Mouse (Mus musculus): Measurements from ENCODE around the gene Epm2aip1.

Epm2aip1 gene

DNA sequence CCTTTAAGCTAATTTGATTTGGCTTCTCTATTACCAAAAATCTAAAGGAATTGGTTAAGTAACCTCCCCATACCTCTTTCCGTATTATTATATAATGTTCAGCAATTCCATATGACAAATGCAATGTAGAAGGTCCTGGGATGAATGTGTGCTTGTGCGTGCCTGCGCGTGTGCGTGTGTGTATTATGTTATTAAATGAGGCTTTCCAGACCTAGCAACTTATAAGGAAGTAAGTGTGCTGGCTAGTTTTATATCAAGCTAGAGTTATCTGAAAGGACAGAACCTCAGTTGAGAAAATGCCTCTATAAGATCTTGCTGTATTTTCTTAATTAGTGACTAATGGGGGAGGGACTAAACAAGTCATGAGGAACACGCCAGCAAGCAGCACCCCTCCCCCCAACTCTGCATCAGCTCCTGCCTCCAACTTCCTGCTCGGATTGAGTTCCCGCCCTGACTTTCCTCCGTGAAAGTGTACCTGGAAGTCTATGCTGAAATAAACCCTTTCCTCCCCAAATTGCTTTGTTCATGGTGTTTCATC, 17.6 kb downstream of the Epm2aip1 start:
- 55% methylated on average over 9 of the region's 9 CpGs for WGBS

DNA sequence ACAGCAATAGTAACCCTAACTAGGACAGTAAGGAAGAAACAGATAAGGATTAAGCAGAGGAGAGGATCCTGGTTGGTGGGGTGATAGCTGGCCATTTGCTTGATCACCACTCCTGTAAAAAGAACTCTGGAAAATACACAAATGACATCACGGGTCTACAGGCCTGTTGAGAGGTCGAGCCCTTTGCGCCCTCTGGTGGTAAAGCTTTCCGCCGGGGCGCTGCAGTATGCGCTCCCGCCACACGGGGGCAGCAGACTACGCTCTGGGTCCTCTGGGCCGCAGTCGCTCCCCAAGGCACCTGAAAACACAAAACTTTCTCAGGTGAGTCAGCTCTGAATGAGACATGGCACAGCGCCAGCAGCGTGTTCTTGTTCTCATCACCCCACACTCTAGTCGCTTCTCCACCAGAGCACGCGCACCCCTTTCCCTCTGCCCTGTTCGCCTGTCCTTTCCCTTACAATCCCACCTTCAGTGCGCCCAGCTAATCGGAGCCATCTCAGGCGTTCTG, 18.2 kb downstream of the Epm2aip1 start:
- 15% methylated on average over 21 of the region's 21 CpGs for WGBS

DNA sequence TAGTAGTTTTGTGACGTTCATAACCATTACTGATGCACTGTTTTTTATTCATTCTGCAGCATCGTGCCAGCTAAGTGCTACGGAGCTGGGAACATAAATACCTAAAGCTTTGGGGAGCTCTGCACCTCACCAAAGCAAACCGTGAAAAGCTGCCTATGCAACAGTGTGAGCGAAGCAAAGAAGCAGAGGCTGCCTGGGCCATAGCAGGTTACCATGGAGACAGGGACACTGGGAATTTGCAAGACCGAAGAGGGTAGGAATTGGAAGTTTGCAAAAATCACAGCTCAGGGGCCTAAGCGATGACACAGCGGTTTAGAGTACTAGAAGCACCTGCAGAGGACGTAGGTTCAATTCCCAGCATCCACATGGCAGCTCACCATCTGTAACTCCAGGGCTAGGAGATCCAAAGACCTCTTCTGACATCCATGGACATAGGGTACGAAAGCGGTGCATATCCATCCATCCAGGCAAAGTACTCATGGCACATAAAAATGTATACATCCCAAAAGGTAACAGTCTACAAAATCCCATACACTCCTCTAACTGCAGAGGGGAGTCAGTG, 18.9 kb downstream of the Epm2aip1 start:
- 54% methylated on average over 11 of the region's 11 CpGs for WGBS

DNA sequence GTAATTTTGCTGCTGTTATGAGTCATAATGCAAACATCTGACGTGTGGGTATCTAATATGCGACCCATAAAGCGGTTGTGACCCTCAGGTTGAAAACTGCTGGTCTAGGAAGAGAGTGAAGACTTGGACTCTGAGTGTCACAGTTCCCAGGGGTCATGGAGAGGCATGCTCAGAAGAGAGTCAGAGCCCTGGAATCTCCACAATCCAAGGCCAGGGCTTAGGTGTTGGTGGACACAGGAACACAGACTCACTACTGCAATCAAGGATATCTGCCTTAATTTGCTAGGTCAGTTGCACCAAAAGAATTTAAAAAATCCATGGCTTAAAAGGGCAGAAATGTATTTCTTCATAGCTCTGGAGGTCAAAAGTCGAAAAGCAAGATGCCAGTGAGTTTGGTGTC, 21.5 kb downstream of the Epm2aip1 start:
- WGBS = 91% methylated on average over 4 of the region's 4 CpGs

DNA sequence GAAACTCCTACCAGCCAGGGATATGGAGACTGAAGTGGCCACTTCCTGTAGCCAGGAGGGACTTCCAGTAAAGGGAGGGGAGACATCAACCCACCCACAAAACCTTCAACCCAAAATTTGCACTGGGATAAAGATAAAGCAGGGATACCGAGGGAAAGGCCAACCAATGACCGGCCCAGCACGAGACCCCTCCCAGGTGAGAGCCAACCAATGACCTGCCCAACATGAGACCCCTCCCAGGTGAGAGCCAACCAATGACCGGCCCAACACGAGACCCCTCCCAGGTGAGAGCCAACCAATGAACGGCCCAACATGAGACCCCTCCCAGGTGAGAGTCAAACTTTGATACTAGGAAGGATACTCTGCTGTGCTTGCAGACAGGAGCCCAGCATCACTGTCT, 23.2 kb downstream of the Epm2aip1 start:
- WGBS = 92% methylated on average over 6 of the region's 6 CpGs

DNA sequence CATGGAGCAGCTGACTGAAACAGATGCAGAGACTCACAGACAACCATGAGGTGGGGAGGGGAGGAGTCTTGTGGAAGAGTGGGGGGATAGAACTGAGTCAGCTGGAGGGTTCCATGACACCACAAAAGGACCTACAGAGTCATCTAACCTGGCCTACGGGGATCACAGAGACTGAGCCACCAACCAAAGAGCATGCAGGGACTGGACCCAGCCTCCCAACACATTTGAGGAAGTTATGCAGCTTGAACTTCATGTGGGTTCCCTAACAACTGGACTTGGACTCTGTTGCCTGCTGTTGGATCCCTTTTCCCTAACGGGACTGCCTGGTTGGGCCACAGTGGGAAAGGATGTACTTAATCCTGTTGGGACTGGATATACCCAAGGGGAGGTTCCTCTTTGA, 23.6 kb downstream of the Epm2aip1 start:
- whole genome bisulfite sequencing = 66% methylated on average over 2 of the region's 2 CpGs

DNA sequence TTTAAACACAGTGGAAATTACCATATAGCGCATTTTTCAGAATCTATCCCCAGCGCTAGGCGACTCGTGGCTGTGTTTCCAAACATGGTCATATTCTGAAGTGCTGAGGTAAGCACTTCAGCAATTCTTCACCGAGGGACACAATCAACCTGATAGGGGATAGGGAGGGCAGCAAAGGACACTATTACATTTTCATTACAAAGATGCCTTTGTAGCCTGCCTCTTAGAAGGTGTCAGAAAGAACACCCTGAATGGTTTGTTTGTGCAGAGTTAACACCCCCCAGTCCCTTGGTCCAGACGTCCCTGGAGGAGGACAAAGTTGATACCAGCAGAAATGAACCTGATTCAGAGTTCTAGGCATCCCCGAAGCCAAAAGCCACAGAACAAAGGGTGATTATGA, 24.7 kb downstream of the Epm2aip1 start:
- 69% methylated on average over 7 of the region's 7 CpGs for WGBS

DNA sequence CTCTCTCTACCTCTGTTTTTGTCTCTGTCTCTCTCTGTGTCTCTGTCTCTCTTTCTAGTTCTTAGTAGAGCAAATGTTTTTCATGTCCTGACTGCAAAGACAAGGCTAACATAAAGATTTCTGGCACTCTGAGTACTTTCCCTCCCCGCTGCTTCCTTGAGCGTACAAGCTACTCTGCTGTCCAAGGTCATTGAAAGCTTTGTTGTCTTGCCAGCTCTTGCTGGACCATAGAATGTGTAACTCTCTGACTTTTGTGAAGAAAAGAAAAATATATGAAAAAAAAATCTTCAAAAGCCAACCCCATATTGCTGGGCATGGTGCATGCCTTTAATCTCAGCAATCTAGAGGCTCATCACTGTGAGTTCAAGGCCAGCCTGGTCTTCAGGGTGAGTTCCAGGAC, 26.9 kb downstream of the Epm2aip1 start:
- WGBS = 80% methylated on average over 2 of the region's 2 CpGs

DNA sequence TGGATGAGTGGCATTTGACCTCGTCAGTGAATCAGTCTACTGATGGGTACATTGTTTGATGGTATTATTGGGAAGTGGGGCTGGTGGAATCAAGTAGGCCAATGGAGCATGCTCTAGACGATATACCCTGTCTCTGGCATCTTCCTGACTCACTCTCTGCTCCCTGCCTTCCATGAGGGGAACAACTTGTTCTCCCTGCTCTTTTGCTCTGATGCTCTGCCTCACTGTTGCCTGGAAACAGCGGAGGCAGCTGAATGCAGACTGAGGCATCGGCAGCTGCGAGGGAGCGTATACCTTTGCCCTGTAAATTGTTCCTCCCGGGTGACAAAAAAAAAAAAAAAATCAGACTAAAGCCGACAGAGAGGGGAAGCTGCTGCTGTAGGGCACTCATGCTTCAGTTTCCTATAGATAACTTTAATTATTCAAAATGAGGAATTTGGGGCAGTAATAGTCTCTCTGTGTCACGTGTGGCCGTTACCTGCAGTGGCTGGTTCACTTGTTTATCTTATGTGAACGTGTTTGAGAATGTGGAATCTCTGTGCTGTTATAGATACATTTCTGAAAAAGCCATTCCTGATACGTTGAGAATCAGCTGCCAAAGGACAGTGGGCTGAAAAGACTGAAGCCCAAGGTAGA, 30.6 kb downstream of the Epm2aip1 start:
- WGBS = 57% methylated on average over 12 of the region's 12 CpGs

DNA sequence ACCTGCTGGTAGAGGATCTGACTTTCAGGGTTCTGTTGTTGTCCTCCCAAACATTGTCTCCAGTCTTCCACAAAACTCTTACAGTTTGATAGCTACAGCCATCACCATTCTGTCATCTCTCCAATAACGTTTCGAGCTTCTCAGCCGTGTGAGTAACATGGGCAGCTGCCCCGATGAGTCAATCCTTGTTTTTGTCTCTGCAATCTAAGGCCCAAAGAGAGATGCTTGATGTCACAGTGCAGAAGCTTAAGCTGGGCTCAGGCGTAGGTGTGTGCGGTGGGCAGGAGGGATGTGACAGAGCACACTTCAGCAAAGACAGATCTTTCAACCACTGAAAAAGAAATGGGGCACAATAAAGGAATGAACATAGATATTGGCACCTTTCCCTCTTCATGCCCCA, 32.3 kb downstream of the Epm2aip1 start:
- 63% methylated on average over 6 of the region's 6 CpGs for WGBS

DNA sequence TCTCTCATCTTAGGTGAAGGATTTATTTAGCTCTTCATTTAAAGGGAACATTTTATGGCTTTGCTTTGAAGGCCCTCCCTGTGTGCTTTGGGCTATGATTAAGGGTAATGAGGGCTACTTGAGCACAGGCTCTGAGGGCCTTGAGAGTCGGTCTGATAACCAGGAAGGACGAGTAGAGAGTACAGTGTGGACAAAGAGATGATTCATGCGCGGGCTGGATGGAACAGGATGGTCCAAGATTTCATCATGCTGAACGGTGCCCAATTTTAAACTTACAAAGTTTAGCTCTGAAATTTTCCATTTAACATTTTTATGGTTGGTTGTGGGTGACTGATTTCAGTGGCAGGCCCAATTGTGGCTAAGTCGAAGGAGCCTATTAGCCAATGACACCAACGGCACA, 34.4 kb downstream of the Epm2aip1 start:
- WGBS = 78% methylated on average over 7 of the region's 7 CpGs

DNA sequence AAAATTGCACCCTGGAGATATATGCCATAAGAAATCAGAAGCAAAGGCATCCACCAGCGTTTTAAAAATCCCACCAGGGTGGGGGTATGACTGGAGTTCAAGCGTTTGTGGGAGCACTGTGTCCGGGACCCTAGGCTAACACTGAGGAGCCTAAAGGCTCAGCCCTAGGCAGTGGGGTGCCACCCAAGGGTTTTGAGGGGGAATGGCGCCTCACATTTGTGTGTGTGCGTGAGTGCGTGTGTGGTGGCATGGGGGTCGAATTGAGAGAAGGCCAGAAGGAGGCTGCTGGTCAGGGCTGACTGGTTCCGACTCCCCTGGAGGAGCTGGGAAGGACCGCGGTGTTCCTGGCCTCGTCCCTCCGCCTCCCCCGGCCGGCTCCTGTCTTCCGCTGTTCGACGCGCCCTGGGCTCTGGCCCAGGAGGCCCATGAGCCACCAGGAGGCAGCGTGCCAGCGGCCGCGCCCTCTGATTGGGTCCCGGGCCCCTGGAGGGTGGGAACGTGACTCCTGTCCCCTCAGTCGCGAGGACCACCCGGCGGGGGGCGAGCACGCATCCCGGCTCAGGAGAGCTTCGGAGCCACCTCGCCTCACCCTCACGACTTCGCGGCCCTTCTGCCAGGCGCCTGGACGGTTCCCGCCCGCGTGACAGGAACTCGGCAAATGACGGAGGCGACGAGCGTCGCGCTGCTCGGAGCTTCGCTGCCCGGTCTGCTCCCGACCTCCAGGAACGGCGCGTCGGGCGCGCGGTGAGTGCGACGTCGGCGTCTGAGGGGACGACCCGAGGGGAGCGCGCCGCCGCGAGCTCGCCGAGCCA, 39.5 kb downstream of the Epm2aip1 start, which contains the start of gene Trank1:
Trank1 (plus strand) TSS at position 709 of the 812 bp plus-strand sequence.
- 8% methylated on average over 72 of the region's 72 CpGs for WGBS

DNA sequence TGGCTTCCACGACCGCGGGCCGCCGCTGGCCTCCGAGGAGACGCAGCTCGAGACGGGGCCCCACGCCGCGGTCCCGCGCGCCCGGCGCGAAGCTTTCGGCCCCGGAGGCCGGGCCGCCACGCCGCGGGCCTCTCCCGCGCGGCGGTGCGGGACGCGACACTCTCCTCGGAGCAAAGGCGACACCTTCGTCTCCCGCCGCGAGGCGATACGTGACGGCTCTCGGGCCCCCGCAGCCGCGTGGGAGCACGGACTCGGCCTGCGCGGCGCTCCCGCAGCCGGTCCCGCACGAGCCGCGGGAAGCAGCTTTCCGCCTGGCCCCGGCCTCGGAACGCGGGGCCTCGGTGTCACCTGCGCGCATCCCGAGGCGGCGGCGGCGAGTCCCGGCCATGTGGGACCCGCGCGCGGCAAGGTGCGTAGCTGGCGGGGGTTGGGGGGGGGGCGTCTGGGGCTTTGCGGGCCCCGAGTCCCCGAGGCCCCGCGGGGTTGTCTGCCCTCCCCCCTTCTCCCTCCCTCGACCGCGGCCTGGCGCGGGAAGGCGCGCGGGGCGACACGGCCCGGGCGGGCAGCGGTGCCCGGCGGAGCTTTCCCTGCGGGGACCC, 40.2 kb downstream of the Epm2aip1 start:
- 1% methylated on average over 88 of the region's 98 CpGs for WGBS

DNA sequence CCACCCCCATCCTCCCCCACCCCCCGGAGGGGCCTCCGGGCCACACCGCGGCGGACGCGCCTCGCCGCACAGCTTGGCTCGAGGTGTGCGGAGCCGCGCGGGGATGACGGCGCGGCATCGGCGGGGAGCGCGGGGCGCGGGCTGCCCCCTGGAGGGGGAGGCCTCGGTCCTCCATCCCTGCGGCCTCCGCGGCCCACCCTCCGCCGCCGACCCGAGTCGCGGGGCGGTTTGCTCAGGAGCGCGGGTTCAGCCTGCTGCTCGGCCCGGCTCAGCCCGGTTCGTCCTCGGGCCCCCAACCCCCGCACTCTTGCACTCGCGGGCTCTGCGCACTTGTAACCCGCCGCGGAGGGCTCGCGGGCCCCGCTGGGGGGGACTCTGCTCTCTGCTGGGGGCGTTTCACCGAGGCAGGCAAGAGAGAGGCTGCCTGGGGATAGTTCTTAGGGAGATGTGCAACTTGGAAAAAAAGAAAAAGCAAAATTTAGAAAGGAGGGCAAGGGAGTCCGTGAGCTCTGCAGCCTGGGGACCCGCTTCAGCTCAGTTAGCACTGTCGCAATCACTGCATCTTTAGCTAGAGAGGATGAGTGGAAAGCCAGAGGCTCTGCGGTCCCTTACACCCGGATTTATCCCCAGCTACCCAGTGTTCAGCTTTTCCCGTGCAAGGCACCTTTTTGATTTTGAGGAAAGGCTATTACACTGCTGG, 40.9 kb downstream of the Epm2aip1 start:
- WGBS = under 1% methylated on average over 42 of the region's 59 CpGs

DNA sequence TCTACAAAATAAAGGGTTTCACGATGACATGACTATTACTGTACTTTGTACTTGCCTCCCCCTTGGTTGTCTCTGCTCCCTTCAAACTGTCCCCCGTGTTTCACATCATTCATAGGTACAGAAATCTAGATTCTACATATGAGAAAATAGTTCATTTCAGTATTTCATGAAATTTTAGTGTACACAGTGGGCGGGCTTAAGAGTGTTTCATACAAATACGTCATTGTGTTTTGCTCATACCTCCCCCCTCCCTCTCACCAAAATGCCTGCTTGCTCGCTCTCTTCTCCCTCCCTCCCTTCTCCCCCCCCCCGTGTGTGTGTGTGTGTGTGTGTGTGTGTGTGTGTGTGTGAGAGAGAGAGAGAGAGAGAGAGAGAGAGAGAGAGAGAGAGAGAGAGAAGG, 41.6 kb downstream of the Epm2aip1 start:
- 13% methylated on average over 5 of the region's 6 CpGs for WGBS

DNA sequence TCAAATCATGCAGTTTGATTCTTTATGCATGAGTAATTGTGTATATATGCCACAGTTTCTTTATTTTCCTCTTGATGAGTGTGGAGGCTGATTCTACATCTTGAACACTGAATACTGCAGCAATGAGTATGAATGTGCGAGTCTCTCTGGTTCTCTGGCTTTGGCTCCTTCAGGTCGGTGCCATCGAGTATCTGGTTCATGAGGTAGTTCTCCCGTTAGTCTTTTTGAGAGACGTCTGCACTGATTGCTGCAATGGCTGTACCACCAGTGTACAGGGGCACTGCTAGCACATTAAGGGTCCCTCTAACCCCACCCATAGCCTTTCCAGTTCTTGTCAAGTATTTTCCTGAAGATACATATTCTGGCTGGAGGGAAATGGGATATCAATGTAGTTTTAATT, 42.1 kb downstream of the Epm2aip1 start:
- 12% methylated on average over 5 of the region's 5 CpGs for WGBS

DNA sequence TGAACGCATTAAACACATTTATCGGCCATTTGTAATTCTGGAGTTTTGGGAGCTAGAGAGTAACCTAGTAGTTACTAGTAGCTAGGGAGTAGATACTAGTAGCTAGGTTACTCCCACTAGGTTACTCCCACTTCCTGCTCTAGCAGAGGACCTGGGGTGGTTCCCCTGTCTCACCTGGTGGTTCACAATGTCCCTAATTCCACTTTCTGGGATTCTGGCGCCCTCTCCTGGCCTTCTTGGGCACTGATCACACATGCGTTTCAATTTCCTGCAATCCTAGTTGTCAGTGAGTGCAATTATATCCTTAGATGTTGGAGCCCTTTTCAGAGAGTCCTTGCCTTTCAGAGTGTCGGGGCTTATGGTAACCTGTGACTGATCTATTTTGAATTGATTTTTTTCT, 42.5 kb downstream of the Epm2aip1 start:
- 32% methylated on average over 5 of the region's 5 CpGs for WGBS

DNA sequence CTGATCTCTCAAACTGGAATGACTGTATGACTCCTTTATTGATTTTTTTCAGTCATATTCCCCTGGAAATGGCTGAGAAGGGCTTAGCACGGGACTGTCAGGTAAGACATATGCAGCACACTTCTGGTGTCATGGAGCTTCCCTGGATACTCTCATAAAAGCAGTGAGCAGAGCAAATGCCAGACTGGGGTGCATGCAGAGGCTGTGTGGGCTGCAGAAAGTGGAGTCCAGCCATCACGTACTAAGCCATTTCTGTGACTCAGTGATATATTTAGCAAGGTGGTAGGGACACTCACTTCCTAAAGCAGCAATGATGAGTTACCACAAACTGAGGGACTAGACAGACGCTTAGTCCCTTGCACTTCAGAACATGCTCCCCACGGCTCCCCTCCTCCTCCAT, 49.2 kb downstream of the Epm2aip1 start:
- 52% methylated on average over 4 of the region's 4 CpGs for WGBS

DNA sequence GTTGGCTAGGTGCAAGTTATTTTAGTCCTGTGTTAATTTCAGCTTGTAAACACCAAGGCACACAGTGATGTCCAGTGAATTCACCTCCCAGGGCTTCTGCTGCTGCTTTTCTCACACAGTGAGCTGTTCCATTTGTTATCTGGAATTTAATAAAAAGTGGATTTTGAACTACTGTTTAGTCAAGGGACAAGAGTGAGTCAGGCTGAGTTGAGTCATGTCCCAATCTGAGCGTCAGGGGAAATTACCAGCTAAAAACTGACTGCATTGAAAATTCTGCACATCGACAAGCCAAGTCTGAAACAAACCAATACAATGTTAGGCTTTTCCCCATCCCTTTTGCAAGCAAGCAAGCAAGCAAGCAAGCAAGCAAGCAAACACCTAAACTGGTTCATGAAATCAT, 53.2 kb downstream of the Epm2aip1 start:
- 44% methylated on average over 2 of the region's 2 CpGs for WGBS
